Mouse (Mus musculus) neural tube, embryonic 11.5 days (tissue): ENCODE measurements at regions not wholly inside any gene's neighbourhood (a gene's known extent, or its start where the extent isn't known, plus 50 kb on each side); places are given as distances from the start of the nearest gene placed in this dataset. TPM values are rescaled to one million over a fixed set of nuclear protein-coding genes. Genes with fewer than 3 reads are reported as not detected.

Experiments used
- microRNA-seq: library from miRNA; unstranded; fragments of <30 nt; microRNA quantifications from one replicate; pipeline ENCODE4, GENCODE M21; 2016

Small RNA genes in the stretch of these regions (microRNA-seq; reads per million reads assigned to microRNA genes)
- gene Gm27883, result not detected
